Comparison of ENCODE assay signal across 10 mouse cellular contexts in the genomic region with DNA sequence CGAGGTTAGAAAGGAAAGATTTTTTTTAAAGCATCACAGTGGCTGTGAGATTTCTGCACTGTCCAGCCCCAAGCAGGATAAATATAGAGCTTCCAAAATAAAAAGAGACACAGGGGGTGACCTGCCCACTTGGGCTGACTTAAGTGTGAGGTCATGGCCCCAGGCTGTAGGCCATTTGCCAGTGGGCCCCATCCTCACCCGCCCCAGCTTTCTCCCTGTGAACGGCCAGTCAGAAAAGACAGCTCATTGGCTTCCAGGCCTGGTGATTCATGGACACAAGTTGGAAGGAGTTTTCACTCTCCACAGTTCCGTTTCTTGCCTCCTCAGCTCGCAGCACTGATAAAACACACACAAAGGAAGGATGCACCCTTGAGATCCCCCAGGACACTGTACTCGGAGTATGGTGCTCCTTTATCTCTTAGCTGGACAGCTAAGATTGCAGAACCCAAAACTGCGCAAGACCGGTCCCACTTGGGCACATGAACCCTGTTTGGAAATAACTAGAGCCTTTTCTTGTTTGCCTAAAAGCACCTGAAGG. TPM values are rescaled to one million over a fixed set of nuclear protein-coding genes. Genes with fewer than 3 reads are reported as not detected.
DNase-seq lines count a peak whose midpoint lies in the region; ATAC-seq and TF ChIP-seq lines count a peak whose summit lies in the region.
"Had no signal": no experiment of that assay in that cellular context is flagged by ENCODE, and none has a peak within 500 bp of the region (broad histone marks: within the 10 kb centered on the region; RNA-seq: fewer than 3 reads in every experiment).

No protein-coding gene starts in this region.

- no peak overlapping the region for H3K27ac ChIP-seq in kidney, embryonic 14.5 days (ENCODE audit: low read depth, low read length)
- H3K27ac ChIP-seq in ES-E14 (ENCODE audit: insufficient read depth, low read depth, low read length, poor library complexity, severe bottlenecking) = no peak overlapping the region
- no peak overlapping the region for H3K27ac ChIP-seq in limb, embryonic 12.5 days

- H3K27me3 ChIP-seq in kidney, embryonic 14.5 days (ENCODE audit: control insufficient read depth, insufficient read depth, low read length) = no peaks in the 10 kb centered on the region; the same call in 1 of the 2 replicates
- peaks cover 30% of the 10 kb centered on the region for H3K27me3 ChIP-seq in limb, embryonic 12.5 days

- no peak for ATAC-seq in kidney, embryonic 14.5 days (ENCODE audit: low FRiP score, low TSS enrichment)
- ATAC-seq in limb, embryonic 12.5 days (ENCODE audit: insufficient number of reproducible peaks, insufficient read depth, low FRiP score, low TSS enrichment, low read depth) = no peak

- in situ Hi-C loops in ES-E14 (cut with MboI; ENCODE audit: low sequenced_read_pairs in 2 of 2, unreplicated experiment in 2 of 2) = no loop called here

- H3K9me3 ChIP-seq in kidney, embryonic 14.5 days (ENCODE audit: control insufficient read depth, low read length) = no peaks in the 10 kb centered on the region
- H3K9me3 ChIP-seq in ES-E14 (ENCODE audit: control insufficient read depth, insufficient read depth, low read depth, low read length) = no peaks in the 10 kb centered on the region
- H3K9me3 ChIP-seq in limb, embryonic 12.5 days = no peaks in the 10 kb centered on the region

- no peaks in the 10 kb centered on the region for H3K36me3 ChIP-seq in kidney, embryonic 14.5 days (ENCODE audit: control insufficient read depth, insufficient read depth, low read length)
- H3K36me3 ChIP-seq in ES-E14 (ENCODE audit: control insufficient read depth, insufficient read depth, low read length, poor library complexity, severe bottlenecking) = peaks cover 2% of the 10 kb centered on the region; the same call in 1 of the 2 replicates
- no peaks in the 10 kb centered on the region for H3K36me3 ChIP-seq in limb, embryonic 12.5 days

- H3K9ac ChIP-seq in kidney, embryonic 14.5 days (ENCODE audit: low read depth, low read length) = no peak overlapping the region
- peak overlapping the region; percentile 89; the same call in 1 of the 2 replicates for H3K9ac ChIP-seq in ES-E14 (ENCODE audit: insufficient read depth, low read depth, low read length, poor library complexity, severe bottlenecking)
- H3K9ac ChIP-seq in limb, embryonic 12.5 days (replicated peaks) = no peak overlapping the region

- peak overlapping the region; percentile 86 for H3K4me2 ChIP-seq in kidney, embryonic 14.5 days (replicated peaks; ENCODE audit: low read depth, low read length)
- H3K4me2 ChIP-seq in limb, embryonic 12.5 days = peak overlapping the region; percentile 89; the same call in 1 of the 2 replicates

- whole genome bisulfite sequencing in kidney, embryonic 14.5 days = 40% methylated on average over 8 of the region's 8 CpGs
- WGBS in limb, embryonic 12.5 days = 54% methylated on average over 8 of the region's 8 CpGs

- H3K4me3 ChIP-seq in kidney, embryonic 14.5 days (ENCODE audit: low read length) = 0 out of 2 replicates have a peak overlapping the region, but pooled peaks have one; percentile 54
- H3K4me3 ChIP-seq in ES-E14 (ENCODE audit: insufficient read depth in 1 of 2, low read depth in 1 of 2, low read length in 2 of 2, poor library complexity in 1 of 2, severe bottlenecking in 1 of 2) = peak overlapping the region; percentile 77 to 87
- no peak overlapping the region for H3K4me3 ChIP-seq in limb, embryonic 12.5 days (replicated peaks)
- H3K4me3 ChIP-seq: erythroblast, embryonic 14.5 days had no signal

- 0 out of 2 replicates have a peak, but pooled peaks cover 5% of the 10 kb centered on the region for H3K4me1 ChIP-seq in kidney, embryonic 14.5 days (ENCODE audit: control insufficient read depth, insufficient read depth, low read length)
- peaks cover 5 to 11% of the 10 kb centered on the region in 2 experiments; a peak in 3 of 4 replicates for H3K4me1 ChIP-seq in ES-E14 (ENCODE audit: control insufficient read depth in 2 of 2, insufficient read depth in 2 of 2, low read length in 2 of 2, poor library complexity in 1 of 2)
- H3K4me1 ChIP-seq in limb, embryonic 12.5 days (replicated peaks) = peaks cover 9% of the 10 kb centered on the region

- no peak for DNase-seq in kidney, adult 18-20 months
- no peak for DNase-seq in ES-E14 (ENCODE audit: low read depth, low spot score)
- peak; percentile 30 for DNase-seq in heart, adult 8-10 months (ENCODE audit: low spot score)
- no peak for DNase-seq in retina, embryonic 14.5 days (ENCODE audit: low spot score)
- DNase-seq in urinary bladder, postnatal 10 days (ENCODE audit: low spot score) = no peak
- DNase-seq in left cerebral cortex, adult 11 months (ENCODE audit: low spot score) = no peak

TF ChIP-seq in ES-E14, 5 proteins besides CTCF, POLR2A, EP300 and RAD21:
- TF ChIP-seq CHD2 (IDR thresholded peaks at IDR 0.05; ENCODE audit: low read depth, low read length) = no peak
- TF ChIP-seq ZNF384 (IDR thresholded peaks at IDR 0.05; ENCODE audit: low read depth, low read length) = no peak
- no peak for TF ChIP-seq HCFC1 (IDR thresholded peaks at IDR 0.05; ENCODE audit: borderline replicate concordance, insufficient read depth, low read length)
- TF ChIP-seq MAFK (IDR thresholded peaks at IDR 0.05; ENCODE audit: insufficient read depth, low read depth, low read length) = no peak
- TF ChIP-seq ZC3H11A (IDR thresholded peaks at IDR 0.05; ENCODE audit: borderline replicate concordance, low read depth, low read length) = no peak

RNA-seq across cellular contexts. Expression of a gene that starts 1.1 kb away (rescaled TPM):
- polyA plus RNA-seq in kidney, embryonic 14.5 days (2014; fragmentation: Nextera tagmentation; extraction: Ambion mirVana) = 1.3 and 1.4 TPM in 2 replicates
- total RNA-seq in ES-E14 (2012; rRNA removed) = 7.4 and 22.9 TPM in 2 replicates
- 1 to 10 TPM in 2 of 4 experiments, under 1 TPM in 2; 0.69 to 1.3 (median 0.96) TPM for total RNA-seq in heart, adult 8-10 months (2022)
- 0.85 and 1.2 TPM in 2 replicates for polyA plus RNA-seq in limb, embryonic 12.5 days (2016; fragmentation: Nextera tagmentation; extraction: Ambion mirVana)
- polyA plus RNA-seq: erythroblast, embryonic 14.5 days had no signal

RNA-seq across cellular contexts. Expression of a gene that starts 25.5 kb away (rescaled TPM):
- polyA plus RNA-seq in kidney, embryonic 14.5 days (2014; fragmentation: Nextera tagmentation; extraction: Ambion mirVana) = not detected in 2 replicates
- total RNA-seq in ES-E14 (2012; rRNA removed) = not detected in 2 replicates
- total RNA-seq in heart, adult 8-10 months (2022) = under 1 TPM in 2 of 4 experiments, not detected in 2; 0.16 to 0.23 TPM
- not detected in 2 replicates for polyA plus RNA-seq in limb, embryonic 12.5 days (2016; fragmentation: Nextera tagmentation; extraction: Ambion mirVana)
- polyA plus RNA-seq: brain, embryonic 14.5 days; erythroblast, embryonic 14.5 days had no signal
